Mouse (Mus musculus): Measurements from ENCODE around the gene Fdxr.

DNA sequence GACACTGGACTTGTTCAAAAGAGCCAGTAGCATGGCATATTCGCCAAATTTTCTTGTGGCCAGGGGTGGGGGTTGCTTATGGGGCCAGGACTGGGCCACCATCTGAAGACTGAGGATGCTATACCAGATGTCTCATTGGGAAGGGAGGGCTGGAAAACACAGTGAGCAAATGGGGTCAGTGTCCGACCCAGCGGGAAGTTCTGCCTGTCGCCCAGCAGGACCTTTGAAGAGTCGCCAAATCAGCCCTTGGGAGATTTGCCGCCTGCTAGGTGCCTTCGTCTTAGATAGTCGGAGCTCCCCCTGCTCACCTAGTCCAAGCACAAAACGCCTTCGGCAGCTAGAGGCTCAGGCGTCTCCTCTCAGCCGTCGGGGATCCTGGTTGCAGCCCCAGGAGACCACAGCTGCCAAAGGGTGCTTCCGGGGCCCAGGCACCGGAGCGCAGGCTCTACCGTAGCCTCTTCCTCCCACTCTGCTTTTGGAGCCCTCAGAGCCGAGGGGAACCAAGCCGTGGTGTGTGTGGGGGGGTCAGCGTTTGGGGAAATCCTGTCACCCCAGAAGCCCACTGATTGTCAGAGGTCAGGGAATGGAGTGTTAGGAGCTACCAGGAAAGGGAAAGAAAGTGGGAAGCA is 11.0 kb downstream of the Fdxr start:
- TF ChIP-seq CTCF (IDR thresholded peaks at IDR 0.05; ENCODE audit: extremely low read depth, insufficient read length, insufficient replicate concordance, low read depth, low read length) (no peak), POLR2A (IDR thresholded peaks at IDR 0.05; ENCODE audit: low read depth, low read length) (no peak)

All from small intestine, adult 2 months (tissue).